Mouse (Mus musculus): Measurements from ENCODE around the gene Vars. TPM values are rescaled to one million over a fixed set of nuclear protein-coding genes. Genes with fewer than 3 reads are reported as not detected.

Vars gene
- polyA plus RNA-seq (2014; fragmentation: Nextera tagmentation; extraction: Ambion mirVana) = 43.4 and 51.1 TPM in 2 replicates

- under 1% methylated on average over 74 of the region's 83 CpGs for WGBS
- peak within 1 kb of the TSS; percentile 86 for H3K4me3 ChIP-seq (replicated peaks; ENCODE audit: low read depth, low read length)
- peaks cover 11% of the 10 kb centered on the region for H3K4me1 ChIP-seq (ENCODE audit: control insufficient read depth, insufficient read depth, low read length)
- H3K27me3 ChIP-seq (ENCODE audit: control insufficient read depth, insufficient read depth, low read length) = no peaks in the 10 kb centered on the region
- no peaks in the 10 kb centered on the region for H3K9me3 ChIP-seq (ENCODE audit: control insufficient read depth, low read length)
- DNase-seq (peak; percentile 88), ATAC-seq (ENCODE audit: low FRiP score, low TSS enrichment) (peak; percentile 88)
- peak within 1 kb of the TSS; percentile 100 for H3K4me2 ChIP-seq (ENCODE audit: low read length)
- H3K36me3 ChIP-seq (ENCODE audit: control insufficient read depth, insufficient read depth, low read length) = peaks cover 20% of the 10 kb centered on the region
- peak within 1 kb of the TSS; percentile 92 for H3K9ac ChIP-seq (replicated peaks; ENCODE audit: low read length)
- H3K27ac ChIP-seq (replicated peaks; ENCODE audit: low read depth, low read length) = peak within 1 kb of the TSS; percentile 96
Measured at GRCm38 (mm10) chr17:35000717-35001451, at the start of gene Vars. Vars (plus strand) TSS chr17:35000987.

- no peaks in the 10 kb centered on the region for H3K9me3 ChIP-seq (ENCODE audit: control insufficient read depth, low read length)
- peaks cover 25% of the 10 kb centered on the region for H3K36me3 ChIP-seq (ENCODE audit: control insufficient read depth, insufficient read depth, low read length)
- H3K9ac ChIP-seq (replicated peaks; ENCODE audit: low read length) = peak overlapping the region; percentile 97
- ATAC-seq (ENCODE audit: low FRiP score, low TSS enrichment) (peak; percentile 59; the same call in 1 of the 2 replicates), DNase-seq (peak; percentile 56)
- 0 out of 2 replicates have a peak, but pooled peaks cover 13% of the 10 kb centered on the region for H3K27me3 ChIP-seq (ENCODE audit: control insufficient read depth, insufficient read depth, low read length)
- peak overlapping the region; percentile 98 for H3K4me3 ChIP-seq (replicated peaks; ENCODE audit: low read depth, low read length)
- H3K27ac ChIP-seq (replicated peaks; ENCODE audit: low read depth, low read length) = peak overlapping the region; percentile 87
- H3K4me2 ChIP-seq (ENCODE audit: low read length) = peak overlapping the region; percentile 84
- WGBS = under 1% methylated on average over 29 of the region's 29 CpGs
- peaks cover 12% of the 10 kb centered on the region for H3K4me1 ChIP-seq (ENCODE audit: control insufficient read depth, insufficient read depth, low read length)
Measured at GRCm38 (mm10) chr17:34951636-34952377, 49.0 kb upstream of the Vars start.

- H3K36me3 ChIP-seq (ENCODE audit: control insufficient read depth, insufficient read depth, low read length) = peaks cover 25% of the 10 kb centered on the region
- peak overlapping the region; percentile 84 for H3K4me2 ChIP-seq (ENCODE audit: low read length)
- peak; percentile 87 for ATAC-seq (ENCODE audit: low FRiP score, low TSS enrichment)
- H3K27me3 ChIP-seq (ENCODE audit: control insufficient read depth, insufficient read depth, low read length) = 0 out of 2 replicates have a peak, but pooled peaks cover 13% of the 10 kb centered on the region
- peak; percentile 90 for DNase-seq
- H3K9me3 ChIP-seq (ENCODE audit: control insufficient read depth, low read length) = no peaks in the 10 kb centered on the region
- peaks cover 12% of the 10 kb centered on the region for H3K4me1 ChIP-seq (ENCODE audit: control insufficient read depth, insufficient read depth, low read length)
- H3K9ac ChIP-seq (replicated peaks; ENCODE audit: low read length) = peak overlapping the region; percentile 97
- H3K27ac ChIP-seq (replicated peaks; ENCODE audit: low read depth, low read length) = peak overlapping the region; percentile 87
- peak overlapping the region; percentile 98 for H3K4me3 ChIP-seq (replicated peaks; ENCODE audit: low read depth, low read length)
- under 1% methylated on average over 23 of the region's 23 CpGs for WGBS
Measured at GRCm38 (mm10) chr17:34952378-34953040, 48.3 kb upstream of the Vars start.

GRCm38 (mm10) chr17:34953258-34953657 lies 47.5 kb upstream of the Vars start:
- ATAC-seq (ENCODE audit: low FRiP score, low TSS enrichment) (no peak), DNase-seq (no peak)
- Histone ChIP-seq H3K4me1 (ENCODE audit: control insufficient read depth, insufficient read depth, low read length) (peaks cover 12% of the 10 kb centered on the region), H3K36me3 (ENCODE audit: control insufficient read depth, insufficient read depth, low read length) (peaks cover 24% of the 10 kb centered on the region), H3K9ac (replicated peaks; ENCODE audit: low read length) (no peak overlapping the region), H3K27me3 (ENCODE audit: control insufficient read depth, insufficient read depth, low read length) (0 out of 2 replicates have a peak, but pooled peaks cover 13% of the 10 kb centered on the region), H3K27ac (replicated peaks; ENCODE audit: low read depth, low read length) (peak overlapping the region; percentile 87), H3K4me3 (replicated peaks; ENCODE audit: low read depth, low read length) (peak overlapping the region; percentile 98; the same call in 1 of the 2 replicates), H3K4me2 (ENCODE audit: low read length) (peak overlapping the region; percentile 84; the same call in 1 of the 2 replicates), H3K9me3 (ENCODE audit: control insufficient read depth, low read length) (no peaks in the 10 kb centered on the region)
- 95% methylated on average over 3 of the region's 3 CpGs for WGBS

- DNase-seq (no peak), ATAC-seq (ENCODE audit: low FRiP score, low TSS enrichment) (no peak)
- Histone ChIP-seq H3K4me3 (replicated peaks; ENCODE audit: low read depth, low read length) (no peak overlapping the region), H3K9ac (replicated peaks; ENCODE audit: low read length) (no peak overlapping the region), H3K27me3 (ENCODE audit: control insufficient read depth, insufficient read depth, low read length) (0 out of 2 replicates have a peak, but pooled peaks cover 13% of the 10 kb centered on the region), H3K27ac (replicated peaks; ENCODE audit: low read depth, low read length) (no peak overlapping the region), H3K4me2 (ENCODE audit: low read length) (no peak overlapping the region), H3K9me3 (ENCODE audit: control insufficient read depth, low read length) (no peaks in the 10 kb centered on the region), H3K4me1 (ENCODE audit: control insufficient read depth, insufficient read depth, low read length) (peaks cover 12% of the 10 kb centered on the region), H3K36me3 (ENCODE audit: control insufficient read depth, insufficient read depth, low read length) (peaks cover 18% of the 10 kb centered on the region)
- WGBS = 95% methylated on average over 4 of the region's 4 CpGs
Measured at GRCm38 (mm10) chr17:34953904-34954303, 46.9 kb upstream of the Vars start.

GRCm38 (mm10) chr17:34954831-34955230 lies 46.0 kb upstream of the Vars start:
- no peaks in the 10 kb centered on the region for H3K9me3 ChIP-seq (ENCODE audit: control insufficient read depth, low read length)
- ATAC-seq (ENCODE audit: low FRiP score, low TSS enrichment) (no peak), DNase-seq (no peak)
- 0 out of 2 replicates have a peak, but pooled peaks cover 13% of the 10 kb centered on the region for H3K27me3 ChIP-seq (ENCODE audit: control insufficient read depth, insufficient read depth, low read length)
- no peak overlapping the region for H3K9ac ChIP-seq (replicated peaks; ENCODE audit: low read length)
- no peak overlapping the region for H3K4me2 ChIP-seq (ENCODE audit: low read length)
- WGBS = 79% methylated on average over 4 of the region's 4 CpGs
- peaks cover 12% of the 10 kb centered on the region for H3K36me3 ChIP-seq (ENCODE audit: control insufficient read depth, insufficient read depth, low read length)
- H3K4me3 ChIP-seq (replicated peaks; ENCODE audit: low read depth, low read length) = no peak overlapping the region
- H3K27ac ChIP-seq (replicated peaks; ENCODE audit: low read depth, low read length) = no peak overlapping the region
- H3K4me1 ChIP-seq (ENCODE audit: control insufficient read depth, insufficient read depth, low read length) = peaks cover 17% of the 10 kb centered on the region

GRCm38 (mm10) chr17:34955884-34956283 lies 44.9 kb upstream of the Vars start:
- no peak overlapping the region for H3K4me3 ChIP-seq (replicated peaks; ENCODE audit: low read depth, low read length)
- peaks cover 2% of the 10 kb centered on the region for H3K36me3 ChIP-seq (ENCODE audit: control insufficient read depth, insufficient read depth, low read length)
- H3K27me3 ChIP-seq (ENCODE audit: control insufficient read depth, insufficient read depth, low read length) = 0 out of 2 replicates have a peak, but pooled peaks cover 13% of the 10 kb centered on the region
- WGBS = 79% methylated on average over 3 of the region's 3 CpGs
- no peaks in the 10 kb centered on the region for H3K9me3 ChIP-seq (ENCODE audit: control insufficient read depth, low read length)
- ATAC-seq (ENCODE audit: low FRiP score, low TSS enrichment) = no peak
- no peak overlapping the region for H3K27ac ChIP-seq (replicated peaks; ENCODE audit: low read depth, low read length)
- peaks cover 9% of the 10 kb centered on the region for H3K4me1 ChIP-seq (ENCODE audit: control insufficient read depth, insufficient read depth, low read length)
- H3K4me2 ChIP-seq (ENCODE audit: low read length) = no peak overlapping the region
- no peak overlapping the region for H3K9ac ChIP-seq (replicated peaks; ENCODE audit: low read length)
- DNase-seq = no peak

GRCm38 (mm10) chr17:34956340-34956739 lies 44.4 kb upstream of the Vars start:
- no peaks in the 10 kb centered on the region for H3K9me3 ChIP-seq (ENCODE audit: control insufficient read depth, low read length)
- no peak overlapping the region for H3K4me3 ChIP-seq (replicated peaks; ENCODE audit: low read depth, low read length)
- no peaks in the 10 kb centered on the region for H3K36me3 ChIP-seq (ENCODE audit: control insufficient read depth, insufficient read depth, low read length)
- H3K9ac ChIP-seq (replicated peaks; ENCODE audit: low read length) = no peak overlapping the region
- H3K27ac ChIP-seq (replicated peaks; ENCODE audit: low read depth, low read length) = no peak overlapping the region
- no peak overlapping the region for H3K4me2 ChIP-seq (ENCODE audit: low read length)
- 0 out of 2 replicates have a peak, but pooled peaks cover 13% of the 10 kb centered on the region for H3K27me3 ChIP-seq (ENCODE audit: control insufficient read depth, insufficient read depth, low read length)
- WGBS = 44% methylated on average over 1 of the region's 1 CpGs
- DNase-seq = peak; percentile 54
- no peak for ATAC-seq (ENCODE audit: low FRiP score, low TSS enrichment)
- 0 out of 2 replicates have a peak, but pooled peaks cover 5% of the 10 kb centered on the region for H3K4me1 ChIP-seq (ENCODE audit: control insufficient read depth, insufficient read depth, low read length)
